Mouse (Mus musculus) embryonic facial prominence, embryonic 10.5 days (tissue): ENCODE data around the gene Tead1. TPM values are rescaled to one million over a fixed set of nuclear protein-coding genes. Genes with fewer than 3 reads are reported as not detected.
A peak's percentile ranks its signal among the peaks of the same experiment; 100 is the strongest.

Source experiments
- DNase-seq: peaks from one replicate; pipeline ENCODE4 v3.0.0-alpha.2; 2017; ENCODE audit warnings: low spot score
- H3K27ac ChIP-seq: fragments of 300-500 bp; sonication (generic); replicated peaks from 2 replicates; pipeline ENCODE4 v1.5.1; 2016; ENCODE audit warnings: mild to moderate bottlenecking
- H3K27me3 ChIP-seq: fragments of 300-500 bp; sonication (generic); replicated peaks from 2 replicates; pipeline ENCODE4 v1.6.1; 2016; ENCODE audit warnings: low read depth, mild to moderate bottlenecking; ENCODE audit not compliant: poor library complexity, severe bottlenecking
- H3K36me3 ChIP-seq: fragments of 300-500 bp; sonication (generic); replicated peaks from 2 replicates; pipeline ENCODE4 v1.6.1; 2016; ENCODE audit warnings: mild to moderate bottlenecking, moderate library complexity
- H3K4me1 ChIP-seq: fragments of 300-500 bp; sonication (generic); 2 replicates; pipeline ENCODE4 v1.6.1; 2016
- H3K4me3 ChIP-seq: fragments of 300-500 bp; sonication (generic); 2 replicates; pipeline ENCODE4 v1.5.1; 2016; ENCODE audit warnings: mild to moderate bottlenecking, moderate library complexity
- H3K9me3 ChIP-seq: fragments of 300-500 bp; sonication (generic); 2 replicates; pipeline ENCODE4 v1.6.1; 2016; ENCODE audit warnings: mild to moderate bottlenecking
- WGBS: fragments of 180-500 bp; shearing (Covaris S2); methylation state at CpG from one replicate; pipeline ENCODE4 v1.1.7; 2016; 5-methylcytosine and 5-hydroxymethylcytosine counted together
- polyA plus RNA-seq: library from polyadenylated mRNA; unstranded; fragments of >200 nt; fragmentation: Nextera tagmentation; extraction: Ambion mirVana; gene quantifications from 2 replicates; pipeline ENCODE4 v1.2.1, GENCODE M21; 2016

Tead1 gene
- 20.2 and 23.5 TPM in 2 replicates for polyA plus RNA-seq

DNA sequence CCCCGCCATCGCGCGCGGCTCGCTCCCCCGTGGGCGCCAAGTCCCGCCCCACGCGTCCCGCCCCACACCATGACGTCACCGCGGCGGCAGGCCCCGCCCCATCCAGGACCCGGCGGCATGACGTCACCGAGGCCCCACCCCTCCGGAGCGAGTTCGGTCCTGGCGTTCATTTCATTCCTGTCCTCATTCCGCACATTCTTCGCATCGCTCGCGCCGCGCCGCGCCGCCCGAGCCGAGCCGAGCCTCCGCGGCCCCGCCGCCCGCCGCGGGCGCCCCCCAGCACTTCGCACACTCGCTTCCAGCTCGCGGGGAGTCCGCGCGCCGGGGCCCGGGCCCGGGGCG is at the start of gene Tead1:
Tead1 (plus strand) TSS at position 148 of the 342 bp plus-strand sequence.
- under 1% methylated on average over 57 of the region's 57 CpGs for WGBS
- Histone ChIP-seq H3K4me1 (peaks cover 44% of the 10 kb centered on the region), H3K36me3 (no peaks in the 10 kb centered on the region), H3K27me3 (peaks cover 17% of the 10 kb centered on the region), H3K27ac (peak within 1 kb of the TSS; percentile 98), H3K4me3 (peak within 1 kb of the TSS; percentile 95), H3K9me3 (no peaks in the 10 kb centered on the region)
- DNase-seq, result peak; percentile 97

DNA sequence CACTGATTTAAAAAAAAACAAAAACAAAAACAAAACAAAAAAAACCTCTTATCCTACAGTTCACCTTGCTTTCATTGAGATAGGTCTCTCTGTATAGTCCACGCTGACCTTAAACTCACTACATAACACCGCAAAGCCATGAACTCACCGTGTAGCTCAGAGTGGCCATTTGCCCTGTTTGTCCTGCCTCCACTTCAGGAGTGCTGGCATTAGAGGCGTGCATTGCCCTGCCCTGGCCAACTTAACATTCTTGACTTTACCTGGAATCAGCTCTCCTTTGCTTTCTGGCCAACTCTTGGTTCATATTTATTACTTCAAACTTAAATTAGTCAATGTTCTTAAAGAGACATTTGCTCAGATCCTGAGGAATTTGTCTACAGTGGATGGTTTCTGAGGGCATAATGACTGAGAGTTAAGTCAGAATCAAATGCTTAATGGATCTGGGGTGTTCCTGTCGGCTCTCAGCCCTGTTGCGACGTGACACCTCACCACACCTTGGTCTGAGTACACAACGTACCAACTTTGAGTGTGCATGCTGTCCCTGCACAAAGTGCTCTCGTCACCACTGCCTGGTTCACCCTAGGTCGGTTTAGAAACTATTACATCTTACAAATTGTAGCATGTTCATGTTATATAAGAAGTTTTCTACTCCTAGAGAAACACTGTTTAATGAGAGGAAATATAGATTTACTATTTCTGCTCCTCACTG is 44.5 kb upstream of the Tead1 start:
- Histone ChIP-seq H3K9me3 (peaks cover 7% of the 10 kb centered on the region; the same call in 1 of the 2 replicates), H3K27ac (no peak overlapping the region), H3K4me3 (no peak overlapping the region), H3K4me1 (no peaks in the 10 kb centered on the region), H3K27me3 (no peaks in the 10 kb centered on the region), H3K36me3 (no peaks in the 10 kb centered on the region)
- 87% methylated on average over 10 of the region's 10 CpGs for WGBS
- DNase-seq, result no peak

DNA sequence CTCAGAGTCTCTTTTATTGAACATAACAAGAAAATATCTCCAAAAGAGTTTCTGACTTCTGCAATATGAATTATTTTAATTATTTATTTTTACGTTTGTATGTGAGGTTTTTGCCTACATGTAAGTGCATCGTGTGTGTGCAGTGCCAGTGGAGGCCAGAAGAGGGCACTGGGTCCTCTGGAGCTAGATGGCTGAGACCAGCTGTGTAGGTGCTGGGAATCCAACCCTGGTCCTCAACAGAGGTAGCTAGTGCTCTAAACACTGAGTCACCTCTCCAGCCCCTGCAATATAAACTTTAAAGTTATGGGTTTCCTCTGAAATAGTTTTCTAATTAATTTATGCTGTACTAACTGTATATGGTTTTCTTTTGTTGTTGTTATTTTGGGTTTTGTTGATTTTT is 43.2 kb upstream of the Tead1 start:
- Histone ChIP-seq H3K4me1 (no peaks in the 10 kb centered on the region), H3K27ac (no peak overlapping the region), H3K4me3 (no peak overlapping the region), H3K36me3 (no peaks in the 10 kb centered on the region), H3K27me3 (no peaks in the 10 kb centered on the region), H3K9me3 (peaks cover 7% of the 10 kb centered on the region; the same call in 1 of the 2 replicates)
- WGBS, result 93% methylated on average over 2 of the region's 2 CpGs
- DNase-seq, result no peak

GRCm38 (mm10) chr7:112643866-112644543 is 35.1 kb upstream of the Tead1 start:
- Histone ChIP-seq H3K4me1 (peaks cover 11% of the 10 kb centered on the region), H3K27ac (no peak overlapping the region), H3K4me3 (no peak overlapping the region), H3K27me3 (no peaks in the 10 kb centered on the region), H3K9me3 (no peaks in the 10 kb centered on the region), H3K36me3 (no peaks in the 10 kb centered on the region)
- no peak for DNase-seq
- WGBS, result 88% methylated on average over 6 of the region's 6 CpGs

GRCm38 (mm10) chr7:112644701-112645100 is 34.4 kb upstream of the Tead1 start:
- Histone ChIP-seq H3K4me1 (peaks cover 11% of the 10 kb centered on the region), H3K9me3 (no peaks in the 10 kb centered on the region), H3K4me3 (no peak overlapping the region), H3K27me3 (no peaks in the 10 kb centered on the region), H3K36me3 (no peaks in the 10 kb centered on the region), H3K27ac (no peak overlapping the region)
- WGBS, result 89% methylated on average over 6 of the region's 6 CpGs
- DNase-seq, result no peak

DNA sequence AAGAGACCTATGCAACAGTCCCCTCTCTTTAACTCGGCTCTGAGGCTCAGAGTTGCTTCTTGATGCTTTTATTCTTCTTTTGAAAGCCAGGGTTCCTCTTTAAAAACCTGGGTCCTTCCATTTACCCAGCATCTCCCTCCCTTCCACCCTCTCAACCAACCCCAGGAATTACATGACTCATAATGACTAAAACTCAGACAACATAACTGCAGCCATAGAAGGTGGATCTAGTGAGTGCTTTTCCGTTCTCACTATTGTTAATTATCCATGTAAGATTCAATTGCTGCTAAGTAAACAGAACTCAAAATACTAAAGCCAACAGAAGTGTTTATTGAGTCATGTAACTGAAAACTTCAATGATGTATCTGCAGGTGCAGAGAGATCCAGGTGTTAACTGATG is 33.4 kb upstream of the Tead1 start:
- no peak for DNase-seq
- WGBS, result 84% methylated on average over 2 of the region's 2 CpGs
- H3K9me3 ChIP-seq, result no peaks in the 10 kb centered on the region
- H3K27me3 ChIP-seq, result no peaks in the 10 kb centered on the region
- no peaks in the 10 kb centered on the region for H3K36me3 ChIP-seq
- peaks cover 11% of the 10 kb centered on the region for H3K4me1 ChIP-seq
- no peak overlapping the region for H3K27ac ChIP-seq
- H3K4me3 ChIP-seq, result no peak overlapping the region

GRCm38 (mm10) chr7:112647417-112647816 is 31.7 kb upstream of the Tead1 start:
- H3K36me3 ChIP-seq, result no peaks in the 10 kb centered on the region
- no peak overlapping the region for H3K27ac ChIP-seq
- WGBS, result 97% methylated on average over 4 of the region's 4 CpGs
- no peaks in the 10 kb centered on the region for H3K27me3 ChIP-seq
- H3K4me3 ChIP-seq, result no peak overlapping the region
- no peak for DNase-seq
- no peaks in the 10 kb centered on the region for H3K4me1 ChIP-seq
- no peaks in the 10 kb centered on the region for H3K9me3 ChIP-seq

DNA sequence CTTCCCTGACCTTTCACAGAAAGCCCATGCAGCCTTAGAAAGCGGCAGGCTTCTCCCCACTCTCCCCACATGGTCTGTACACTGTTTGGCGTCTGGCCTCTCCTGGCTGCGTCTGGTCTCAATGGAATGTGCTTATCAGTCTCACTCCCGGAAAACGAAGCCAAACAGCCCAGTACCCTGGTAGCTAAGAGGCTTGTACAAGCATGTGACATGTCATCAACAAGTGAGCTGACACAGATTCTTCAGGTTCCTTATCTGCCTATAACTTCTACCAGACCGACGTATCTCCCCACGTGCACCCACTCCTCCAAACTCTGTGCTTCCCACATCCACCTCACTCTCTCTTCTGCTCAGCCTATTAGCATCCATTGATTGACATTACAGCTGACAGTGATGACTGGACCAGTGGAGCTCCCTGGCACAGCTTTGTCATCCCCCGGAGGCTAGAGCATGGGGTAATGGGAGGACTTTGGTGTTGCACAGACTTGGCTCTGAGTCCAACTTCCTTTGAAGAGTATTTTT is 22.9 kb upstream of the Tead1 start:
- 53% methylated on average over 9 of the region's 9 CpGs for WGBS
- no peak overlapping the region for H3K4me3 ChIP-seq
- peaks cover 19% of the 10 kb centered on the region for H3K4me1 ChIP-seq
- H3K36me3 ChIP-seq, result no peaks in the 10 kb centered on the region
- peak; percentile 27 for DNase-seq
- no peaks in the 10 kb centered on the region for H3K9me3 ChIP-seq
- 0 out of 2 replicates have a peak overlapping the region, but pooled peaks have one; percentile 4 for H3K27ac ChIP-seq
- H3K27me3 ChIP-seq, result no peaks in the 10 kb centered on the region

DNA sequence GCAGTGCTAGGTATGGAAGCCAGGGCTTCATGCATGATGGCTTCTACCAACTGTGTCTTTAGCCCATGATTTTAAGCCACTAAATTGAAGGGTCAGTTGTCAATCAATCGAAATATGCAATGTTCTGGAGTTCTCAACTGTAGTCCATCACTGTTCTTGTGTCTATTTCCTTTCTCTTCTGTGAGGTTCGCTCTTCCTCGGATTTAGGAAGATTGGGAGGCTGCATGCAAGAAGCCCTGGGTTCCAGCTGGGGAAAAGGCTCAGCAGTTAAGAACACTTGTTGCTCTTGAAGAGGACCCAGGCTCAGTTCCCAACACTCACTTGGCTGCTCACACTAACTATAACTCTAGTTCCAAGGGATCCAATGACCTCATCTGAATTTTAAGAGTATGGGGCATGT is 20.2 kb upstream of the Tead1 start:
- Histone ChIP-seq H3K9me3 (no peaks in the 10 kb centered on the region), H3K4me1 (peaks cover 37% of the 10 kb centered on the region), H3K4me3 (no peak overlapping the region), H3K27me3 (no peaks in the 10 kb centered on the region), H3K27ac (no peak overlapping the region), H3K36me3 (no peaks in the 10 kb centered on the region)
- WGBS, result 83% methylated on average over 3 of the region's 3 CpGs
- no peak for DNase-seq

GRCm38 (mm10) chr7:112659816-112660215 is 19.3 kb upstream of the Tead1 start:
- Histone ChIP-seq H3K27ac (no peak overlapping the region), H3K36me3 (no peaks in the 10 kb centered on the region), H3K4me1 (peaks cover 40% of the 10 kb centered on the region), H3K27me3 (no peaks in the 10 kb centered on the region), H3K4me3 (no peak overlapping the region), H3K9me3 (no peaks in the 10 kb centered on the region)
- WGBS, result 36% methylated on average over 5 of the region's 5 CpGs
- no peak for DNase-seq

GRCm38 (mm10) chr7:112660325-112660724 is 18.8 kb upstream of the Tead1 start:
- Histone ChIP-seq H3K27me3 (no peaks in the 10 kb centered on the region), H3K27ac (no peak overlapping the region; the same call in 1 of the 2 replicates), H3K4me3 (no peak overlapping the region), H3K4me1 (peaks cover 40% of the 10 kb centered on the region), H3K36me3 (no peaks in the 10 kb centered on the region), H3K9me3 (no peaks in the 10 kb centered on the region)
- DNase-seq, result no peak
- WGBS, result 31% methylated on average over 1 of the region's 1 CpGs

- no peak for DNase-seq
- 71% methylated on average over 12 of the region's 12 CpGs for WGBS
- Histone ChIP-seq H3K36me3 (no peaks in the 10 kb centered on the region), H3K4me3 (peak overlapping the region; percentile 26; the same call in 1 of the 2 replicates), H3K27ac (peak overlapping the region; percentile 67), H3K27me3 (no peaks in the 10 kb centered on the region), H3K4me1 (peaks cover 32% of the 10 kb centered on the region), H3K9me3 (no peaks in the 10 kb centered on the region)
Observed at GRCm38 (mm10) chr7:112662398-112663313, 16.5 kb upstream of the Tead1 start.
